Mouse (Mus musculus): Measurements from ENCODE around the gene Fam178b.
A peak's percentile ranks its signal among the peaks of the same experiment; 100 is the strongest.
"Not testable (repeated sequence)": the region's sequence is repeated elsewhere in the genome, so short reads cannot be mapped to it uniquely, and the experiment has no call there.

Fam178b gene

DNA sequence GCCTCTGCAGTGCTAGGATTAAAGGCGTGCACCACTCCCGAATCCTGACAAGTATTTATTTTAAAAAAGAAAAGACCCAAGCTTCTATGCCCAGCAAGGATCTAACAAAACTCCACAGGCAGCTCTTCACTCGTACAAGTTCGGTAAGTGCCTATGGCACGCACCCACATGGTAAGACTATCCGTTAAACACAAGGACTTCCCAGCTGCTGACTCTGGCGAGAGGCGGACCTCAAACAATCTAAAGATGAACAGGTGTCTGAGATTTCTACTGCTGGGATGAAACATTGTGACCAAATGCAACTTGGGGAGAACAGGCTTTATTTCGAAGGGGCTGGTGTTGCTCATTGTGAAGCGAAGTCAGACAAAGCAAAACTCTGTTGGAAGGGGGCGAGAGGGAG lies 142.9 kb downstream of the Fam178b start:
- DNase-seq: no peak

DNA sequence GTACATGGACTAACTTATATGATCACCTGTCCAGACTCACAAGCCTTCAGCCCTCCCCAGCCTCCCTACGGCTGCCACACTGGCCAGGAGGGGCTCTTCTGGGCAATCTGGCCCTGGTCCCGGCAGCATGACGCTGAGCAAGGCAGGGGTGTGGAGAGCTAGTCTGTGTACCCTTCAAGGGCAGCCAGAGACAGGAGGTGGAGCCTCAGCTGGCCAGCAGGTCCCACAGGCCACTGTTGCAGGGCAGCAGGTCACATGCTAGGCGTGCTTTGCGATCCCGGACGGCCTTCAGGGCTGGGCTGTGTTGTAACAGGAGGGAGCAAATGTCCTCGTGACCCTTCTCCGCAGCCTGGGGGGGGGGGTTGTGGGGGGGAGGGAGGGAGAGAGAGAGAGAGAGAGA lies 143.8 kb downstream of the Fam178b start, which contains the start of gene Gm42417:
Gene Gm42417, minus strand, starts transcription at position 244 of the 400 bp plus-strand sequence.
- peak; percentile 85 for DNase-seq

DNA sequence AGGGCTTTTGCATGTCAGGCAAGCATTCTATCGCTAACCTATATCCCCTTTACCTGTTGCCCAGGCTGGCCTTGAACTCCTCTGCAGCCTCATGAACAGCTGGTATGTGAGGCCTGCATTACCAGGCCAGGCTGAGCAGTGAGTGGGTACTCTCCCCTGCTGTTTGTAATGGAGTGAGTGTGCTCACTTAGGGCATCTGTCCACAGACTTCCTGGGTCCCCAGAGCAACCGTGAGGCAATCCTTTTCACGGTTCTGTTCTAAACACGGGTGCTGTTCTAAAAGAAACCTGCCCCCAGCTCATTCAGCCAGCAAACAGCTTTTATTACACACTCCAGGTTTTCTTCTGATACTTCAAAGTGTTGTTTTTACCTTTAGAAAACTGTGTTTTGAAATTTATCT lies 144.3 kb downstream of the Fam178b start:
- DNase-seq: no peak

DNA sequence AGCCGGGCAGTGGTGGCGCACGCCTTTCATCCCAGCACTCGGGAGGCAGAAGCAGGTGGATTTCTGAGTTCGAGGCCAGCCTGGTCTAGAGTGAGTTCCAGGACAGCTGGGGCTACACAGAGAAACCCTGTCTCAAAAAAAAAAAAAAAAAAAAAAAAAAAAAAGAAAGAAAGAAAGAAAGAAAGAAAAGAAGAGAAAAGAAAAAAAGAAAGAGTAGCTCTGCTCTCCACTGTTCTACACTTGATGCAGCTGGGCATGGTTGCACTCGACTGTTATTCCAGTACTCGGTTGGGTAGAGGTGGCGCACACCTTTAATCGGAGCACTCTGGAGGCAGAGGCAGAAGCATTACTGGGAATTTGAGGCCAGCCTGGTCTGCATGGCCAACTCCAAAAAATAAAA lies 146.2 kb downstream of the Fam178b start, which contains the start of gene Ankrd23:
Gene Ankrd23, minus strand, starts transcription at position 101 of the 400 bp plus-strand sequence.
- not testable (repeated sequence) for DNase-seq

DNA sequence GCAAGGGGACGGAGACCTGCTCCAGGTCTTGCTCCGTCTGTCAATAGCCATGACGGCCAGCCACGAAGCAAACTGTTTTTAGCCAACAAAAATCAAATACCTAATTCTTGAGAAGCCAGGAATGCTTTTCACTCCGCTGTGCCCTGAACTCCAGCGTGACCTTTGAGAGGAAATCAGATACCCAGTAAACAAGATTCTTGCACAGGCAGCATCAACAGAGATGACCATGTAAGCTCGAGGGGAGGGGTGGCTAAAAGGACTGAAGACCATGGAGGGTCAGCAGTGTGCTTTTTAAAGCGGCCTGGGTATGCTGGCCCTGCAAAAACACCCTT lies 146.6 kb downstream of the Fam178b start:
- no peak for DNase-seq

DNA sequence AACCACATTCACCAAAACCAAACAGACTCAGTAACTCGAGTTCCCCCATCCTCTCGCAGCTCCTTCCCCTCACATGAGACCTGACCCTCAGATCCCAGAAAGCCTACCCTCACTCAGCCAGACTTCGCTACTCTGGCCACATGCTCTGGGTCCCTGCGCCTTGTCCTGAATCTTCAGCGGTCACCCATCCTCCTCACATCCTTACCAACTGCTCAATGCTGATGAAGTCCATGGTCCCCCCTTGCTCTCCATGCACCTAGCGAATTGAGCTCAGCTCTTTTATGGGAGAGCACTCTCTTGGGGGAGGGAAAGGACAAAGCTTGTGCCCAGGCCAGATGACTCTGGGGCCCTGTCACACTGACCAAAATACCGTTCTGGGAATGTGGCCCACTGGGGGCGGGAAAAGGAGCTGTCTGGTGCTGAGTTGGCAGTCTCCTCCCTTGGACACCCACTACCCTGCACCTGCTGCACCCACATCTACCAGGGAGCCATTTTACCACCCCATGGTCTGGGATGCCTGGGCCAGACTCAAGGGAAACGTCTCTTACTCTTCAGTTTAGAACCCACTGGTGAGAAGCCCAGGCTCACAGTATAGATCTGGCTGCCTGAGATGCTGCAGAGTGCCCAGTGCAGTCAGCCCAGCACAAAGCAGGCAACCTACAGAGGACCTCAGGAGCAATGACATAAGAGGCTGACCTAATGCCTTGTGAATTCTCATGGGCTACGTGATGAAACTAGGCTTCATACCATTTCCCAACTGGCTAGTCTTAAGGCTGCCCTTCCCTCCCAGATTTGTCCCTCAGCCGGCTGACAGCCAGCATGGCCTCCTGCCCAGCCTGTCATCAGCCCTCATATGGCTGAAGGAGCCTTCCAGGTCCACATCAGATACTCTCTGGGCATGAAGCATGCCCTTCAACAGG lies 147.2 kb downstream of the Fam178b start:
- no peak for DNase-seq

DNA sequence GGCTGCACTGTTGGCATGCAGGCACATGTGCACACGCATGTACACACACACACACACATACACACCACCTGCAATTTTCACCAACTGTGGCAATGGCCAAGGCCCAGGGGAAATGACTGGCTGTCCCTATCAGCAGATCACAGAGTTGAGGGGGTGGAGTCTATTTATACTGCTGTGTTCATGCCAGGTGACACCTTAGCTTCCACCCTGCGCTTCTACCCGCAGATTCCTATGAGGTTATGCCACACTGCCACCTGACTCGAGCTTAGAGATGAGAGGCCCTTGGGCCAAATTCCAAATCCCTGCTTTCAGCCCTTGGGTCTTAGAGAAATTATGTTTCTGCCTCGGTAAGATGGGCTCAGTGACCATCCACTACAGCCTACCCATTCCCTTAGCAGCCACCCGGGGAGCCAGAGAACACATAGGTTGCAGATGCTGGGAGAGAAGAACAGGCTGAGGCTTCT lies 148.4 kb downstream of the Fam178b start:
- DNase-seq: no peak

GRCm38 (mm10) chr1:36533546-36533945 lies 149.4 kb downstream of the Fam178b start:
- no peak for DNase-seq

DNA sequence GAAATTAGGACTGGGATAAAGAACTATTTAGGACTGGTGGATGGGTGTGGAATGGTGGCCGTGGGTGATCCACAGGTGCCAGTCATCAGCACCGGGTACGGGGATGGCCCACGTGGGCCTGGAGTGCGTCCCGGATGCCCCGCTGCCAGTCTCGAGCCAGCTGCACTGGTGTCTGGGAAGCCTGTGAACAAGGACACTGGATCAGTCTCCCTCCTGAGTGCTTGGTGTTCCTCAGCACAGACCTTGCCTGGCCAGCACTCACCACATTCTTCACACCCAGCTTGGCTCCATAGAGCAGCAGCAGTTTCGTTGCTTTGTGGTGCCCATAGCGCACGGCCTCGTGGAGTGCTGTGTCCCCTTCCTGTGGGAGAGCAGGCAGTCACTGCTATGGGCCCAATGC lies 151.5 kb downstream of the Fam178b start:
- no peak for DNase-seq

DNA sequence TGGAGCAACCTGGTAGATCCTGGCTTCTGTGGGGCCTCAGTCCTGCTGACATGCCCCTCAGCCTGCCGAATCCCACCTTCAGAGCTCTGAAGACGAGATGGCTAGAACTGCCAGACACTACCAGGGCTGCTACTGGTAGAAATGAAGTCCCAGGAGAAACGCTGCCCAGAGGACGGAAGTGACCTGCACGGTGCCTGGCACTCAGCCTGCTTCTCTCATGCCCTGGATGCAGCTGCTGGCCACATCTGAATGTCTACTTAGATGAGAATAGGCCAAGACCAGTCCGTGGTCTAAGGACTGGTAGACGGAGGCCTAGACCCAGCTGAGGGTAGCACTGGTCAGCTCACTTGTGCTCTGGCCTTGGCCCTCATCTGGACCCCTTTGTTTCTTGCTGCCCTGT lies 152.0 kb downstream of the Fam178b start:
- DNase-seq: no peak

DNA sequence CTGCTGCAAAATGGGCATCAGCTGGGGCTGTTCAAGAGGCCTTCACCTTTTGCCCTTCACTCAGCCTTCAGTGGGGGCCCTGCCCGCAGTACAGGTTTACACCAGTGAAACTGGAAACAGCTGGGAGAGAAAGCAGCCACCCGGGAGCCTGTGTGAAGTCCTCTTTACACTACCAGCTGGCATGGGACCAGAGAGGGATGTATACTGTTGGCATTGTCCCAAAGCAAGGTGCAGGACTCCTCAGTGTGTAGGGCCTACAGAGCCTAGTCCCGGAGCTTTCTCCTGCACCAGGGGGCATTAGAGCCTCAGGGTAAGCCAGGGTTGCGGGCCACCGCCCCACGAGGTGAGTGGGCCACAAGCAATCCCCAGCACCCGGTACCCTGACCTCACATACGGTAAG lies 152.5 kb downstream of the Fam178b start:
- DNase-seq: peak; percentile 47

DNA sequence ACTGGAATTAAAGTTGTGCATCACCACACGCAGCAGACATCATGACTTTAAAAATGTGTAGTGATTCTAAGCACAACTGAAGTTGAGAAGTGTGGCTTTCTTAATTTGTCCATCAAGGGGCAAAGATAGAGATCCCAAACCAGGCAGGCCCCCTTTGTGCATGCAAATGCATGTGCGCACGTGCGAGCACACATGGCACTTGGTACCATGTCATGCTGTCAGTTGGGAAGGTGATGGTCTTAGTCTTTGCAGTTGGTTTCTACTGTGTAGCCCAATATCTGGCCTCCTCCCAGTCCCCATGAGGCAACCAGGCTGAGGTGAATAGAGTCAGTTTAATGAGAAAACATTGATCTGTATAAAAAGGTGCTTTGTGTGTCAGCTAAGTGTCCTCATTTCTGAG lies 153.1 kb downstream of the Fam178b start:
- DNase-seq: no peak

DNA sequence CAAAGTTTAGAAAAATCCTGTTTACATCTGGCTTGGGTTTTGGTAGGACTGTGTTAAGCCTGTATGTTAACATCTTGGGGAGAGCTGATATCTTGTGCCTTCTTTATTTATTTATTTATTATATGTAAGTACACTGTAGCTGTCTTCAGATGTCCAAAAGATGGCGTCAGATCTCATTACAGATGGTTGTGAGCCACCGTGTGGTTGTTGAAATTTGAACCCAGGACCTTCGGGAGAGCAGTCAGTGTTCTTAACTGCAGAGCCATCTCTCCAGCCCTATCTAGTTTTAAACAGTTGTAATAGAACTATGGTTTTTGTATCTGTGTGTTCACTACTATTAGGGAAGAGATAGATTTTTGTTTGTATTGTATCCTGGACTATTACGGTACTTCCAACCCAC lies 153.7 kb downstream of the Fam178b start:
- DNase-seq: no peak

- DNase-seq: no peak
Measured at GRCm38 (mm10) chr1:36528351-36528750, 154.6 kb downstream of the Fam178b start.

DNA sequence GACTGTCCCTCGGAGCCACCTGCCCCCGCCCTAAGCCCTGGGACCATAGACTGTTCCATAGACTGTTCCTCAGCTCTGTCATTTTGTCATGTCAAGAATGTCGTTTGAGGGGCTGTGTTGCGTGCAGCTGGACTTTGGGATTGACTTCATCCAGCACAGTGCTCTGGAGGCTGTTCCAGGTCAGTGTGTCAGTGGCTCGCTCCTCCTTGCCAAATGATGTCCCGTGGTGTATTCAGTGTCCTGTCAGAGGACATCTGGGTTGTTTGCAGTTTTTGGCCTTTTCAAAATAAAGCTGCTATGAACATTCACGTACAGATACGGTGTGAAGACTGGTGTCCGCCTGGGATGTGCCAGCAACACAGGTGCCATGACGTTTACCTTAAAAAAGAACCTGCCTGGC lies 156.1 kb downstream of the Fam178b start:
- DNase-seq: no peak

DNA sequence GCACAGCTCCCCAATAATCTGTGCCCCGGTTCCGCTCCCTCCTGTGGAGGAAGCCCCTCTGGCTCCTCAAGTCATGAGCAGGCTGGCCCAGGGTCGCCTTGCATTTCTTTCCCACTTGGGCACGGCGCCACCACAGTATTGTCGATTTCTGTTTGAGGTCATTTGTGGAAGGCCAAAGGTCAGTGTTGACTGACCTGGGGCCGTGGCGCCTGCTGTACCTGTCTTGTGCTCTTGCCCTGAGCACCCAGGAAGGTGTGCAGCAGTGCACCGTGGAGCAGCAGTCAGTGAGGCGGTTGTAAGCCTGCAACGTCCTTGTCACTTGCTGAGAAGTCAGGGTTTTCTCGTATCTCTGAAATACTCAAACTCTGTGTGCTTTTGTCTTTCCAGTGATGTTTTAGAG lies 157.2 kb downstream of the Fam178b start:
- no peak for DNase-seq

- DNase-seq: no peak
Measured at GRCm38 (mm10) chr1:36524058-36524457, 158.9 kb downstream of the Fam178b start.

GRCm38 (mm10) chr1:36523332-36524013 lies 159.5 kb downstream of the Fam178b start:
- DNase-seq: no peak

- DNase-seq: no peak
Measured at GRCm38 (mm10) chr1:36522210-36522609, 160.8 kb downstream of the Fam178b start.

DNA sequence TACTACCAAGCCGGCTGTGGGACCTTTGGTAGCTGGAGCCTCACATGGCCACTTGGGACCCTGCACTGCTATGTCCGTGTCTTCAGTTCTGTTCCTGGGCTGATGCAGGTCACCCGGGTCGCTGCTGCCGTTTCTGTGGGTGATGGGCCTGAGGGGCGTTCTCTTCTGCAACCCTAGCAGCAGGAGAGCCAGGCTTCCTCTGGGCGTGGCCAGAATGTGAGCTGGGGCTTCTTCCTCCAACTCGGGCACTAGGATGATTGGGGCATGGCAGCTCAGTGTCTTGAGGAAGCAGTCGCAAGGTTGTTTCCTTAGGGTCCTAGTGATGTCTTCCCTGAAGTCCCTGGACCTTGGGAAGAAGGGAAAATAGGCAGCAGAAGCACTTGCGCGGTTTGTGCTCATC lies 163.4 kb downstream of the Fam178b start:
- DNase-seq: no peak

GRCm38 (mm10) chr1:36518259-36518658 lies 164.7 kb downstream of the Fam178b start:
- DNase-seq: no peak

DNA sequence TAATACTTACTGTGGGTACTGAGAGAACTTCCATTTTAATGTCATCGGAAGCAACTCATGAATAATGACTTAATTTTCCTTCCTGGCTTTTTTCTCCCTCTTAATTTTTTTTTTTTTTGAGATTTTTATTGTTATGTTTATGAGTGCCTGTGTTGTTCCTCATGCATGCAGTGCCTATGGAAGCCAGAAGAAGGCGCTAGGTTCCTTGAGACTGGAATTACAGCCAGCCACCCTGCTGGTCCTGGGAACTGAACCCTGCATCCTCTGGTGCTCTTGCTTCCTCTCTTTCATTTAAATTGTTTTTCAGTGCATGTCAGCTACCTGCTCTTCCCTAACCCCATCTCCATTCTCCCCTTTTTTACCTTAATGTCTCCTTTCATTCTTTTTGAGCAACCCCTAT lies 169.3 kb downstream of the Fam178b start:
- peak; percentile 63 for DNase-seq

DNA sequence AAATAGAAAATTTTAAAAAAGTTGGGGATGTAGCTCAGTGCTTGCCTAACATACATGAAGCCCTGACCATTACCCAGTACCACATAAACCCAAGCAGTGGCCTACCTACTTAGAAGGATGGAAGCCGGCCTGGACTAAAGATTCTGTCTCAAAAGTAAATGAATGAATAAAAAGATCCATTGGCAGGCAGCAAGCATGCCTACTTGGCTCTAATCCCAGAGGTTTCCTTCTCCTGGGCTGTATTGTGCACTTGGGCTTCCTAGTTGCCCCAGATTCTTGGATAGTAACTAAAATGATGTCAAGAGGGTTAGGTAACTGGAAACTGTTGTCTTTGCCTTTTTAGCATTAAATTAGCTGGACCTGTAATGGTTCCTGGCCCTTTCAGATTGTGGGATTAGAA lies 169.7 kb downstream of the Fam178b start:
- no peak for DNase-seq

DNA sequence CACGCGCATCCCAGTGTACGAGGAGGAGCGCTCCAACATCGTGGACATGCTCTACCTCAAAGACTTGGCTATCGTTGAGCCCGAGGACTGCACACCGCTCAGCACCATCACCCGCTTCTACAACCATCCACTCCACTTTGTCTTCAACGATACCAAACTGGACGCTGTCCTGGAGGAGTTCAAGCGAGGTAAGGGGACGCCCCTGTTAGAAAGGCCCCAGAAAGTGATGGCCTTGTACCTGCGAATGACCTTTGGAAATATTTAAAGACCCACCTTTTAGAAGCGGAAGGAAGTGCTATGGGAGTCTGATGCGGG lies 170.1 kb downstream of the Fam178b start:
- no peak for DNase-seq
